Mouse (Mus musculus) embryonic facial prominence, embryonic 11.5 days (tissue): Measurements from ENCODE around the gene Rom1. TPM values are rescaled to one million over a fixed set of nuclear protein-coding genes. Genes with fewer than 3 reads are reported as not detected.
"Not testable (repeated sequence)": the region's sequence is repeated elsewhere in the genome, so short reads cannot be mapped to it uniquely, and the experiment has no call there.

Experiments used
- ATAC-seq: fragments of 200-750 bp; cut with Nextera tagmentation; replicated peaks from 2 replicates; pipeline ENCODE4 v1.8.0; 2017; ENCODE audit warnings: low read depth; ENCODE audit not compliant: insufficient number of reproducible peaks, low FRiP score, low TSS enrichment
- DNase-seq: peaks from one replicate; pipeline ENCODE4 v3.0.0-alpha.2; 2015; ENCODE audit warnings: low spot score
- H3K27ac ChIP-seq: fragments of 300-500 bp; sonication (generic); replicated peaks from 2 replicates; pipeline ENCODE4 v1.5.1; 2014; ENCODE audit warnings: mild to moderate bottlenecking, low read depth, low read length, control low read depth
- H3K27me3 ChIP-seq: fragments of 300-500 bp; sonication (generic); 2 replicates; pipeline ENCODE4 v1.6.1; 2014; ENCODE audit warnings: mild to moderate bottlenecking, low read length, moderate library complexity, mixed read lengths; ENCODE audit not compliant: control insufficient read depth, insufficient read depth
- H3K36me3 ChIP-seq: fragments of 300-500 bp; sonication (generic); replicated peaks from 2 replicates; pipeline ENCODE4 v1.6.1; 2014; ENCODE audit warnings: low read depth, mild to moderate bottlenecking, low read length, moderate library complexity, mixed read lengths; ENCODE audit not compliant: control insufficient read depth, insufficient read depth
- H3K4me1 ChIP-seq: fragments of 300-500 bp; sonication (generic); 2 replicates; pipeline ENCODE4 v1.6.1; 2014; ENCODE audit warnings: low read length, mixed read lengths; ENCODE audit not compliant: control insufficient read depth, insufficient read depth
- H3K4me2 ChIP-seq: fragments of 300-500 bp; sonication (generic); 2 replicates; pipeline ENCODE4 v1.6.1; 2014; ENCODE audit warnings: low read depth, mild to moderate bottlenecking, control low read depth, low read length, moderate library complexity
- H3K4me3 ChIP-seq: fragments of 300-500 bp; sonication (generic); 2 replicates; pipeline ENCODE4 v1.5.1; 2014; ENCODE audit warnings: low read depth, low read length, control low read depth
- H3K9ac ChIP-seq: fragments of 300-500 bp; sonication (generic); replicated peaks from 2 replicates; pipeline ENCODE4 v1.6.1; 2014; ENCODE audit warnings: mild to moderate bottlenecking, control low read depth, low read length
- H3K9me3 ChIP-seq: fragments of 300-500 bp; sonication (generic); replicated peaks from 2 replicates; pipeline ENCODE4 v1.6.1; 2016; ENCODE audit warnings: mild to moderate bottlenecking, low read length, inconsistent platforms, mixed read lengths; ENCODE audit not compliant: control insufficient read depth
- WGBS: fragments of 180-500 bp; shearing (Covaris S2); extraction: QIAGEN DNeasy Blood & Tissue Kit; methylation state at CpG from one replicate; pipeline ENCODE4 v1.1.7; 2014; 5-methylcytosine and 5-hydroxymethylcytosine counted together
- polyA plus RNA-seq: library from polyadenylated mRNA; unstranded; fragments of >200 nt; fragmentation: Nextera tagmentation; extraction: Ambion mirVana; gene quantifications from 2 replicates; pipeline ENCODE4 v1.2.1, GENCODE M21; 2014

Gene Rom1
- polyA plus RNA-seq, 1 experiment from 2014 or later: 0.81 TPM

DNA sequence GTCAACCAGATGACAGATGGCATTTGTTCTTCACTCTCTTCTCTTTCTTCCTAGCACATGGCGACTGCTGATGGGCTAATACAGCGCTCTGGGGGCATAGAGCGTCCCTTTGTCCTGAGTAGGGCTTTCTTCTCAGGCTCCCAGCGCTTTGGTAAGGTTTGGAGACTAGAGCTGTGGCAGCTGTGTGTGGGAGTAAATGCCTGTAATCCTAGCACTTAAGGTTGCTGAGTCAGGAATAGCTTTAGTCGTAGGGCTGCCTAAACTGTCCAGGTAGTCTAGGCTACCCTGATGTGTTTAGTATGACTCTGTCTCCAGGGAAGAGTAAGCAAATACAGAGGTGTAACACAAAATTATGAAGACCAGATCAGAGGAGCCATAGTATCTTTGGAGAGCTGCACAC lies 17.3 kb downstream of the Rom1 start:
- ATAC-seq: no peak

DNA sequence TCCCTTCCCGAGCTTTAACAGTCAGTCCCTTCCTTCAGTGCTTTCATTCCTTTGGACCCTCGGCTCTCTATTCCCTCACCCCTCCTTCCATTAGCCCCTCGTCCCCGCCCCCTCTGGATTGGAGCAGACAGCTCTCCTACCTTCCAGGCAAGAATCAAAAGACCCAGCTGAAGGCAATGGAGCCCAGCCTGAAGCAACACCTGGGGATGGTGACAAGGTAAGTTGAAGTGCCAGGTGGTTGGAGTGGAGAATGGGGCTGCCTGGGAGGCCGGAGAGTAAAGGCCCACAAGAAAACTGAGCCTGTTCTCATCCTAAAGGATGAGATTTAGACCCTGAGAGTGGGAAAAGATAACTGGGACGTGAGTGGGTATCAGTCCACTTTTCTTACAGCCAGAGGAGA lies 20.6 kb downstream of the Rom1 start:
- no peak overlapping the region for H3K27ac ChIP-seq
- no peak overlapping the region for H3K4me2 ChIP-seq
- H3K9me3 ChIP-seq: no peaks in the 10 kb centered on the region
- H3K36me3 ChIP-seq: peaks cover 33% of the 10 kb centered on the region
- ATAC-seq: no peak
- H3K4me3 ChIP-seq: no peak overlapping the region
- no peak overlapping the region for H3K9ac ChIP-seq
- WGBS: 89% methylated on average over 6 of the region's 6 CpGs
- no peaks in the 10 kb centered on the region for H3K27me3 ChIP-seq
- H3K4me1 ChIP-seq: no peaks in the 10 kb centered on the region
- no peak for DNase-seq

More for the DNA sequence above, 17.3 kb downstream of the Rom1 start:
- Histone ChIP-seq H3K4me1 (no peaks in the 10 kb centered on the region), H3K36me3 (peaks cover 49% of the 10 kb centered on the region), H3K4me3 (no peak overlapping the region), H3K9ac (no peak overlapping the region), H3K27ac (no peak overlapping the region), H3K27me3 (no peaks in the 10 kb centered on the region), H3K4me2 (no peak overlapping the region), H3K9me3 (no peaks in the 10 kb centered on the region)
- 90% methylated on average over 5 of the region's 5 CpGs for WGBS
- DNase-seq: no peak

DNA sequence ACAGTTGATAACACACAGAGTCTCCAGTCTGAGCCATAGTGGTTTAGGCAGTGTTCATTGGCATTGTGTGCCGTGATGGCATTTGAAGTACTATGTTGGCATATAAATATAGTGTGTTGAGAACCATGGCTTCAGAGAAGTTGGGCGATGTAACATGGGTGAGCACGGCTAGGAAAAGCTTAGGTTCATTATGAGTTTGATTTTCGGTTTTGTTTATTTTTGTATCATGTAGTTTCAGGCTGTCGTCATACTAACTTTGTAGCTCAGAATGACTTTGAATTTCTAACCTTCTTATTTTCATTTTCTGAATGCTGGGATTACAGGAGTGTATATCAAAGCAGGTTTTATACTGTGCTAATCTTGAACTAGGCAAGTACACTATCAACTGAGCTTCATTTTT lies 25.7 kb downstream of the Rom1 start:
- H3K27ac ChIP-seq: no peak overlapping the region
- ATAC-seq (no peak), DNase-seq (no peak)
- WGBS: 92% methylated on average over 5 of the region's 5 CpGs
- no peak overlapping the region for H3K4me2 ChIP-seq
- H3K4me1 ChIP-seq: no peaks in the 10 kb centered on the region
- no peak overlapping the region for H3K9ac ChIP-seq
- H3K36me3 ChIP-seq: peaks cover 12% of the 10 kb centered on the region
- H3K4me3 ChIP-seq: no peak overlapping the region
- H3K27me3 ChIP-seq: no peaks in the 10 kb centered on the region
- H3K9me3 ChIP-seq: no peaks in the 10 kb centered on the region

DNA sequence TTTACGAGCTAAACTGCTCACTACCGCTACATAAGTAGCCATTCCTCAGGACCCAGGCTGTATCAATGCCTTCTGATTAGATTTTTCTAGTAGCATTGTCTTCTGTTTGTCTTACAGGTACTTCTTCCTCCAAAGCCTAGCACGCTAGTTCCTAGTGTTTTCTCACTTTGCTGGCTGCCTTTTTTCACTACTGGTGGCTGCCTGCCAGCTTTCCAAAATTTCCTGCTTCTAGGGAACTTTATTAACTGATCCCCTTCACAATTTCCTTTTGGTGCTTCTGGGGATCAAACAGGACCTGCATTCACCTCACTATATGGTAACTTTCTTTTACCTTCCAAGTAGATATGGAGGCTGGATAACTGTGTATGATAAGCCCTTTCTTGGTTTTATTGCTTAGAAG lies 30.1 kb downstream of the Rom1 start:
- peak overlapping the region; percentile 81 for H3K9ac ChIP-seq
- WGBS: 68% methylated on average over 3 of the region's 3 CpGs
- no peaks in the 10 kb centered on the region for H3K9me3 ChIP-seq
- no peaks in the 10 kb centered on the region for H3K27me3 ChIP-seq
- no peak for DNase-seq
- peak overlapping the region; percentile 80 for H3K4me3 ChIP-seq
- H3K4me1 ChIP-seq: no peaks in the 10 kb centered on the region
- ATAC-seq: no peak
- H3K27ac ChIP-seq: no peak overlapping the region
- peak overlapping the region; percentile 72 for H3K4me2 ChIP-seq
- peaks cover 3% of the 10 kb centered on the region for H3K36me3 ChIP-seq

DNA sequence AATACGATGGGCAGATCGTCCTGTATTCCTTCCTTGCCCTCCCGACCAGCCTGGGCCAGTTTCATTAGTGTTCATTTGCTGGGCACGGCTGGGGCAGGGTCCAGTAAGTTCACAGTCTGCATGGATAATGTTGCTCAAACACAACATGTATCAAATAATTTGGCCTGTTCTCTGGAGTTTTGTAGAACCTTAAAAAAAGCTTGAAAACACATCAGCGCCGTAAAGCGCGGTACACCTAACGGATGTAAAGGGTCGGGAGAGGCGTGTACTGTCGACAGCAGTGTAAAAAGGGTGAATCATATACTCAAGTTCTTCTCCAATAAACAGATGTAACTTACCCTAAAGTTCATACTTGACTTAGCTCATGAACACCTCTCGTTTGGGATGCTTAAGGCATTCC lies 30.6 kb downstream of the Rom1 start:
- no peaks in the 10 kb centered on the region for H3K27me3 ChIP-seq
- peak overlapping the region; percentile 72 for H3K4me2 ChIP-seq
- H3K9me3 ChIP-seq: no peaks in the 10 kb centered on the region
- no peak for DNase-seq
- WGBS: 12% methylated on average over 13 of the region's 13 CpGs
- no peaks in the 10 kb centered on the region for H3K4me1 ChIP-seq
- 0 out of 2 replicates have a peak, but pooled peaks have one; percentile 1 for ATAC-seq
- peak overlapping the region; percentile 80 for H3K4me3 ChIP-seq
- H3K9ac ChIP-seq: peak overlapping the region; percentile 81
- peak overlapping the region; percentile 78; the same call in 1 of the 2 replicates for H3K27ac ChIP-seq
- H3K36me3 ChIP-seq: peaks cover 3% of the 10 kb centered on the region

DNA sequence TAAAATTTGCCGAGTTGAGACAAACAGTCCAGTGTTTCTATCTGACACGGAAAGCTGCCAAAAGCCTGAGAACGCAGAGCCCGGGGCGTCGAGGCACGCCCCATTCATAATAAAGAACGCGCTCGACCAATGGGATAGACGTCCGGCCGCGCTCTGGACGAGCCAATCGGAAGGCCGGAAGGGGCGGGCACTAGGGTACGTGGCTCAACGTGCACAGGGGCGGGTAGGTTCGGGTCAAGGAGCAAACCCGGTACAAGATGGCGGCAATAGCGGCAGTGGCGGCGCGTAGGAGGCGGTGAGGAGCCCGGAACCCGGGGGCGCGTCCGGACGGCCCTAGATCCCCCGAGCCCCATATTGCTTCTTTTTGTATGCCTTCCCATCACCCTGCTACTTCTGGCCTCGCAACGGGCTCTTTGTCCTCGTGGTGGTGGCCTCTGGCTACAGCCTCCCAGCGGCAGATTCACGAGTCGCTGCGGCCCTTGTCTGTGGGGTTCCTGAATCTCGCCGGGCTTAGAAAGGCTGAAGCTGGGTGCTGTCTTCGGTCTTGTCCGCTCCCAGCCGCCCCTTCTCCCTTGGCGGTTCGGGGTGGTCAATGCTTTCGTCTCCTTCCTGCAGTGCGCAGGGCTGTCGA lies 31.2 kb downstream of the Rom1 start, which contains the start of gene Ganab:
TSS of gene Ganab (plus strand) at position 207 of the 631 bp plus-strand sequence.
- H3K4me1 ChIP-seq: no peaks in the 10 kb centered on the region
- no peaks in the 10 kb centered on the region for H3K9me3 ChIP-seq
- peak within 1 kb of the TSS; percentile 72 for H3K4me2 ChIP-seq
- DNase-seq (peak; percentile 99), ATAC-seq (peak; percentile 98)
- peaks cover 3% of the 10 kb centered on the region for H3K36me3 ChIP-seq
- peak within 1 kb of the TSS; percentile 81 for H3K9ac ChIP-seq
- WGBS: under 1% methylated on average over 53 of the region's 53 CpGs
- H3K27me3 ChIP-seq: no peaks in the 10 kb centered on the region
- peak within 1 kb of the TSS; percentile 78 for H3K27ac ChIP-seq
- H3K4me3 ChIP-seq: peak within 1 kb of the TSS; percentile 80

DNA sequence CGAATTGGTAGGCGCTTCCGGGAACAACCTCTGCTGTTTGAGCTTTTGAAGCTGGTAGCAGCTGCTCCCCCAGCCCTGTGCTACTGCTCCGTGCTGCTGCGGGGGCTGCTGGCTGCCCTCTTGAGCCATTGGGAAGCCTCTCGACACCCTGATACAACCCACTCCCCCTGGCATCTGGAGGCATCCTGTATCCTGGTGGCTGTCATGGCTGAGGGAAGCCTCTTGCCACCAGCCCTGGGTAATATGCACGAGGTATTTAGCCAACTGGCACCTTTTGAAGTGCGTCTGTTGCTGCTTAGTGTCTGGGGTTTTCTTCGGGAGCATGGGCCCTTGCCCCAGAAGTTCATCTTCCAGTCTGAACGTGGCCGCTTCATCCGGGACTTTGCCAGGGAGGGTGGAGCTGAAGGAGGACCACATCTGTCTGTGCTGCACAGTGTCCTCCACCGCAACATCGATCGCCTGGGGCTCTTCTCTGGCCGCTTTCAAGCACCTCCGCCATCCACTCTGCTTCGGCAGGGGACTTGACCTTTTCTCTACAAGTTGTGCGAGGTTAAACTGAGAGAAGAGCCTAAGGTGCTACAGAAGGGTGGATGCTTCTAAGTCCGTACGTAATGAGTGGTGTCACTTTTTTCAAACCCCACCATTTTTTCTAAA lies 31.8 kb downstream of the Rom1 start:
- Histone ChIP-seq H3K9ac (peak overlapping the region; percentile 46), H3K4me2 (peak overlapping the region; percentile 44), H3K27ac (peak overlapping the region; percentile 56; the same call in 1 of the 2 replicates), H3K4me3 (peak overlapping the region; percentile 80)
- DNase-seq (peak; percentile 47), ATAC-seq (peak; percentile 19)
- WGBS: 22% methylated on average over 21 of the region's 21 CpGs
- H3K9me3 ChIP-seq, H3K36me3 ChIP-seq, H3K27me3 ChIP-seq, H3K4me1 ChIP-seq: not testable (repeated sequence)

DNA sequence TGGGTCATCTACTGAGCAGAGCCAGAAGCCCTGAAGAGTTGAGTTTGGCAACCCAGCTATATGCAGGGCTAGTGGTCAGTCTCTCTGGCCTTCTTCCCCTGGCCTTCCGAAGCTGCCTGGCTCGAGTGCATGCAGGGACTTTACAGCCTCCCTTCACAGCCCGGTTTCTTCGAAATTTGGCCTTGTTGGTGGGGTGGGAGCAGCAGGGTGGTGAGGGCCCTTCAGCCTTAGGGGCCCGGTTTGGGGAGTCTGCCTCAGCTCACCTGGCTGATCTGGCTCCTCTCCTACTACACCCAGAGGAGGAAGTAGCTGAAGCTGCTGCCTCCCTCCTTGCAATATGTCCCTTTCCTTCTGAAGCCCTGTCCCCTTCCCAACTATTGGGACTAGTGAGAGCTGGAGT lies 32.9 kb downstream of the Rom1 start:
- H3K27me3 ChIP-seq, H3K27ac ChIP-seq, H3K9me3 ChIP-seq, H3K4me1 ChIP-seq, ATAC-seq, H3K36me3 ChIP-seq, H3K4me2 ChIP-seq, DNase-seq, H3K9ac ChIP-seq, H3K4me3 ChIP-seq: not testable (repeated sequence)
- WGBS: 85% methylated on average over 5 of the region's 5 CpGs
